Mouse (Mus musculus): ENCODE results near the gene BC003965. TPM values are rescaled to one million over a fixed set of nuclear protein-coding genes. Genes with fewer than 3 reads are reported as not detected.

The BC003965 gene
- 9.5 and 10.4 TPM in 2 replicates for polyA plus RNA-seq (2012; rRNA removed)

- DNase-seq (ENCODE audit: low read depth, low spot score), result peak; percentile 98
- WGBS, result under 1% methylated on average over 50 of the region's 50 CpGs
Observed at GRCm38 (mm10) chr17:25184129-25184691, at the start of gene BC003965. TSS of gene BC003965 (plus strand) at chr17:25184554.

- 75% methylated on average over 6 of the region's 6 CpGs for WGBS
- no peak for DNase-seq (ENCODE audit: low read depth, low spot score)
Observed at GRCm38 (mm10) chr17:25135622-25136021, 48.7 kb upstream of the BC003965 start.

- DNase-seq (ENCODE audit: low read depth, low spot score), result no peak
- 97% methylated on average over 1 of the region's 1 CpGs for WGBS
Observed at GRCm38 (mm10) chr17:25138803-25139202, 45.6 kb upstream of the BC003965 start.

GRCm38 (mm10) chr17:25139960-25140359 lies 44.4 kb upstream of the BC003965 start:
- 69% methylated on average over 4 of the region's 4 CpGs for WGBS
- DNase-seq (ENCODE audit: low read depth, low spot score), result no peak

- DNase-seq (ENCODE audit: low read depth, low spot score), result no peak
- WGBS, result 88% methylated on average over 1 of the region's 1 CpGs
Observed at GRCm38 (mm10) chr17:25162161-25162560, 22.2 kb upstream of the BC003965 start, which contains the start of gene Ccdc154. TSS of gene Ccdc154 (plus strand) at chr17:25162461.

- DNase-seq (ENCODE audit: low read depth, low spot score), result no peak
- WGBS, result 70% methylated on average over 7 of the region's 7 CpGs
Observed at GRCm38 (mm10) chr17:25163387-25163786, 21.0 kb upstream of the BC003965 start.

GRCm38 (mm10) chr17:25164770-25165169 lies 19.6 kb upstream of the BC003965 start:
- no peak for DNase-seq (ENCODE audit: low read depth, low spot score)
- 90% methylated on average over 3 of the region's 3 CpGs for WGBS

- DNase-seq (ENCODE audit: low read depth, low spot score), result no peak
- WGBS, result 26% methylated on average over 6 of the region's 6 CpGs
Observed at GRCm38 (mm10) chr17:25165970-25166671, 18.2 kb upstream of the BC003965 start.

GRCm38 (mm10) chr17:25169706-25170105 lies 14.6 kb upstream of the BC003965 start:
- WGBS, result 92% methylated on average over 2 of the region's 2 CpGs
- DNase-seq (ENCODE audit: low read depth, low spot score), result no peak

- WGBS, result 95% methylated on average over 3 of the region's 3 CpGs
- DNase-seq (ENCODE audit: low read depth, low spot score), result no peak
Observed at GRCm38 (mm10) chr17:25172558-25172957, 11.8 kb upstream of the BC003965 start.

GRCm38 (mm10) chr17:25175411-25175810 lies 8.9 kb upstream of the BC003965 start, which contains the start of gene Gm38655:
TSS of gene Gm38655 (minus strand) at chr17:25175471.
- no peak for DNase-seq (ENCODE audit: low read depth, low spot score)
- WGBS, result 26% methylated on average over 9 of the region's 9 CpGs

GRCm38 (mm10) chr17:25183232-25183631 lies 1.1 kb upstream of the BC003965 start:
- DNase-seq (ENCODE audit: low read depth, low spot score), result no peak

- WGBS, result 3% methylated on average over 17 of the region's 17 CpGs
- no peak for DNase-seq (ENCODE audit: low read depth, low spot score)
Observed at GRCm38 (mm10) chr17:25184961-25185360, 607 bp downstream of the BC003965 start.

- WGBS, result 12% methylated on average over 11 of the region's 11 CpGs
- no peak for DNase-seq (ENCODE audit: low read depth, low spot score)
Observed at GRCm38 (mm10) chr17:25187784-25188149, 3.4 kb downstream of the BC003965 start.

- under 1% methylated on average over 100 of the region's 104 CpGs for WGBS
- no peak for DNase-seq (ENCODE audit: low read depth, low spot score)
Observed at GRCm38 (mm10) chr17:25188150-25189031, 4.0 kb downstream of the BC003965 start, which contains the start of gene Unkl. TSS of gene Unkl (plus strand) at chr17:25188397.

- no peak for DNase-seq (ENCODE audit: low read depth, low spot score)
- WGBS, result 4% methylated on average over 16 of the region's 16 CpGs
Observed at GRCm38 (mm10) chr17:25189091-25189490, 4.7 kb downstream of the BC003965 start.

GRCm38 (mm10) chr17:25202401-25202800 lies 18.0 kb downstream of the BC003965 start:
- 72% methylated on average over 4 of the region's 4 CpGs for whole genome bisulfite sequencing
- DNase-seq (ENCODE audit: low read depth, low spot score), result no peak

GRCm38 (mm10) chr17:25210006-25210405 lies 25.7 kb downstream of the BC003965 start:
- 85% methylated on average over 4 of the region's 4 CpGs for WGBS
- no peak for DNase-seq (ENCODE audit: low read depth, low spot score)

- no peak for DNase-seq (ENCODE audit: low read depth, low spot score)
- WGBS, result 72% methylated on average over 15 of the region's 15 CpGs
Observed at GRCm38 (mm10) chr17:25210680-25211466, 26.5 kb downstream of the BC003965 start.
